Mouse (Mus musculus): ENCODE measurements around the gene Sdk2.

DNA sequence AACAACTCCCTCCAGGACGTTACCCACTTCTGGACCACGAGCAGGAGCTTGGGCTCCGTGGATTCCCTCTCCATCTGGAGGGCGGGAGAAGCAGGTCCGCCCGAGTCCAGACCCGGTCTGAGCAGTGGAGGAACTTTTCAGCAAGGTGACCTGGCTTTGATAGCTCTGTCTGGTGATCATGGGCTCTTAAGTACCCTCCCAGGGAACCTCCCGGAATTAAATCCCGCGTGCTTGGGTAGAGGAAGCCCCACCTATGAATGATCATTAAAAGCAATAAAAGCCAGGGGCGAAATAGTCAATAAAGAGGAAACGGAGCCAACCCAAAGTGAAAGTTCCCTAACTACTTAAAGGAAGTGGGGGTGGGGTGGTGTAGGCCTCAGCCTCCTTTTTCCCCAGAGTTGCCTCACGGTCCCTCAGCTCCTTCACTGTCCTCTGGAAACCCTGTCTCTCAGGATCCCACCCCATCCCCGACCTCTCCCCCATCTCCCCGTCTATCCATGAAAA is 314.6 kb downstream of the Sdk2 start:
- TF ChIP-seq CTCF (IDR thresholded peaks at IDR 0.05; ENCODE audit: borderline replicate concordance, extremely low read depth, insufficient read depth, insufficient read length), result no peak
- no peak for TF ChIP-seq POLR2A (IDR thresholded peaks at IDR 0.05; ENCODE audit: borderline replicate concordance, extremely low read depth, insufficient read depth, insufficient read length, poor library complexity, severe bottlenecking)
